Mouse (Mus musculus): ENCODE data around the gene Bcl2l15.
"Not testable (repeated sequence)": the region's sequence is repeated elsewhere in the genome, so short reads cannot be mapped to it uniquely, and the experiment has no call there.

Bcl2l15 gene

DNA sequence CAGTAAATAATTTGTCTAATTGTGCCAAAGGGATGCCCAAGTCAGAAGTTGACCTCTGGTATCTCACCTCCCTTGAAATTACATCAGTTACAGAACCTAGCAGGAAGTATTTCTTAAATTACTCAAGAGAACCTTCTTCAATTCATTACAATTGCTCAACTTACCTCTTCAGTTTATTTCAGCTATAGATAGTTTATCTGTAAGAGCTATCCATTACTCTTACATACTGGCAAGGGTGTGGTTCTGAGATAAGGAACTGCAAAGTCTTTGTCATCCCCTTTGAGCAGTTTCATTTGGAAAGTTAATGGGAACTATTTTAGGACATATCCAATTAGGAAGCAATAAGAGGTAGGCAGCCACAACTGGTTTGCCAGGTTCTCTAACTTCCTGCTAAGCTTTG, at the start of gene Bcl2l15:
TSS of gene Bcl2l15 (plus strand) at position 176 of the 400 bp plus-strand sequence.
- DNase-seq: no peak

DNA sequence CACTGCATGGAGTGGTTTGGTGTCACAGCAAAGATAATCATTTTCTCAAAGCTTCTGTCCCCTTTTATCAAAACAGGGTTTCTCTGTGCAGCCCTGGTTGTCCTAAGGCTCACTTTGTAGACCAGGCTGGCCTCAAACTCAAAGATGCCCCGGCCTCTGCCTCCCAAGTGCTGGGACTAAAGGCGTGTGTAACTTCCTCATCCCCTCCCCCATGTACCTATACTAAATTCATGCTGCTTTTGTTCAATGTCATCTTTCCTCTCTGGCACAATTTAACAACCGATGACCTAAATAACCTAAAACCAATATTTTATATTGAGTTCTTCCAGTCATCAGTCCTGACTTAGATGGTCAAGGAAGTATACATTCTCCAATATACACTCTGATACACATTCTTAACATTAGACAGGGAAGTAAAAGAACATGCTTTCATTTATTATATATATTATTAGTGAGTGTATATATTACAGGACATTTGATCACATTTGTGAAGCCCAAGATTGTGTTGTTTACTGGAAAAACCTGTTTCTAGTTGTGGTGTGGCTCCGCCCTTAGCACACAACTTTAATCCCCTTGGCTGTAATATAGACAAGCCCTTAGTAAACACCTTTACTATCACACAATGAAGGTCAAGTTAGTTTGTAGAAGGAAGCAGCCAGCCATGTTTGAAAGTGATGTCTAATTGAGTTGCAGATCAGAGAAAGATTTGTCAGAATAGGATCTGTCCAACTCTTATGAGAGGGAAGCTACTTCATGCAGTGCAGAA, 49.4 kb upstream of the Bcl2l15 start:
- no peak for DNase-seq

DNA sequence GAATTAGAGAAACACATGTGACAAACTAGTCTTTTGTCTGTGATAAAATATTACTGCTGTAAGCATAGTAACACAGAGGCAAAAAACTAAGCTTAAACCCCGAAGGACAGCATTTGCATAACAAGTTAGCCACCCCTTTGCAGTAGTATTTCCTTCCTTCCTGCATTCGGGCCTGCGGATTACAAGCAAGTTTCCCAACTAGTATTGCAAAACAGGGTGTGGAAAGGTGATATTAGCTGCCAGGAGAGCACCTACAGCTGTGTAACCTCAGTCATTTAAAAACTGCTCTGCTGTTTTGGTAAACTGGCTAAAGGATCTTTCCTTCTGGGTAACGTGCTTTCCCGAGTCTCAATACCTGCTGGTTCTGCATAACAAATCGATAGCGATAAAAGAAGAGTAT, 45.2 kb upstream of the Bcl2l15 start:
- no peak for DNase-seq

DNA sequence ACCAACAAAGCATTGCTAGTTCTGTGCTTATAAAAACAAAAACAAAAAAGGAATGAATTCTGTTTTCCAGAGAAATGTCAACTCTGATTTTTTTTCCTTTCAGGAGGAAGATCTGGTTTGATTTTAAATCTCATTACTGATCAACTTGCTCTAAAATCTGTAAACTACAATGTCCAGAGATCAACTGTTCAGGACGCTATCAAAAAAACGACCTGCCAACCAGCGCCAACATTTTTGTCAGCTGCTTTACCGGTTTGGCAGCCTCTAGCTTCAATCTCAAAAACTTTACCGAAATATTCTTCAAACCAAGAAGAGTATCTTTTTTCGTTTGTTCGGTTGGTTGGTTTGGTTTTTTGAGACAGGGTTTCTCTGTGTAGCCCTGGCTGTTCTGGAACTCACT, 43.3 kb upstream of the Bcl2l15 start:
- no peak for DNase-seq

DNA sequence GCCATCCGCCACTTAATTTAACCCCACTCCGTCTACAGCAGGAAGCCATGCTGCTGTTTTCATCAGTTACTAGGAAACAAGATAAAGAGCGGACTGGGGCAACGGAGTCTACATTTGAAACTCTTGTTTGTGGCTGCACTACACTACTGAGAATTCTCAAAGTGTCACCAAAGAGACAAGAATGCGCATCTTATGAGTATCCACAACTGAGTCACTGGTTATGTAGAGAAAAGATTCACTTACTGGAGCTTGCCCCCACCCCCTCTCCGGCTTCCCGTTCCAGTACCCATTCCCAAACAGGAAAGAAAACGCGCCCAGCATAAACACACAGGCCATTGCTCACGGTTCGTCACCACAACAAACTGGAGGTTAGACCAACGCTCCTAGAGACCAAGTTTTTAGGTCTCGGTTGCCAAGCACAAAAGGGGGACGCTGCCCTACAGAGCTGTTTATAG, 42.5 kb upstream of the Bcl2l15 start:
- DNase-seq: peak in 1 of 2 experiments; percentile 9

DNA sequence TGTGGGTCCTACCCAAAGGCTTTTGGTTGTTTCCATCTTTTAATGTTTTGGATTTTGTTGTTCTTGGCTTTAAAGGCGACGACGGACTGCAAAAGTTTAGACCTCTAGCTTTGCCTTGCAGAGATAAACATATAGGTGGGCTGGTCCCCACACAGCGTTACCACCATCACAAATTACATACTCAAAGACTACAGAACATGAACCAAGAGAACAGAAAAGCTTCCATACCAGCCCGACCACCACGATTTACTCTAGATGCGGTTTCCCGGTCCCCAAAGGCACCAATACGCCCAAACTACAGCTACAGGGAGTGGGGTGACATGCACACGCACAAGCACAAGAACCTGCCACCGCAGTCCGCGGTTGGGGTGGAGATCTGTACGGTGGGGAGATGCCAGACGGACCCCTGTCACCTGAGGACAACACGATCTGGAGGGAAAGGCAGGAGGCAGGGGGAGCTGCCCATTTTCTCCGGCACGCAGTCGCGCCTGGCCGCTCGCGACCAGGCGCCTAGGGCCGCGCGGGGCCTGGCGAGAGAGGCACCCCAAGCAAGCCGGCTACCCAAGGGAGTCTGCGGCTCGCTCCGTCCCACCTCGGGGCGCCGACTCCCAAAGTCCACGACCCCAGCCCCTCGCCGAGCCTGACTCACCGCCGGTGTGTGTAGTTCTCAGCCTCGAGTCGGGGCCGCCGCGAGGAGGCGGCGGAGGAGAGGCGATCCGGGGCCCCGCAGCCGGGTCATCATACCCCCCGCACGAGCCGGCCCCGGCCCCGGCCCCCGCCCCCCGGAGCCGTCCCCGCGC, 41.9 kb upstream of the Bcl2l15 start:
- peak in 1 of 2 experiments; percentile 37 for DNase-seq

DNA sequence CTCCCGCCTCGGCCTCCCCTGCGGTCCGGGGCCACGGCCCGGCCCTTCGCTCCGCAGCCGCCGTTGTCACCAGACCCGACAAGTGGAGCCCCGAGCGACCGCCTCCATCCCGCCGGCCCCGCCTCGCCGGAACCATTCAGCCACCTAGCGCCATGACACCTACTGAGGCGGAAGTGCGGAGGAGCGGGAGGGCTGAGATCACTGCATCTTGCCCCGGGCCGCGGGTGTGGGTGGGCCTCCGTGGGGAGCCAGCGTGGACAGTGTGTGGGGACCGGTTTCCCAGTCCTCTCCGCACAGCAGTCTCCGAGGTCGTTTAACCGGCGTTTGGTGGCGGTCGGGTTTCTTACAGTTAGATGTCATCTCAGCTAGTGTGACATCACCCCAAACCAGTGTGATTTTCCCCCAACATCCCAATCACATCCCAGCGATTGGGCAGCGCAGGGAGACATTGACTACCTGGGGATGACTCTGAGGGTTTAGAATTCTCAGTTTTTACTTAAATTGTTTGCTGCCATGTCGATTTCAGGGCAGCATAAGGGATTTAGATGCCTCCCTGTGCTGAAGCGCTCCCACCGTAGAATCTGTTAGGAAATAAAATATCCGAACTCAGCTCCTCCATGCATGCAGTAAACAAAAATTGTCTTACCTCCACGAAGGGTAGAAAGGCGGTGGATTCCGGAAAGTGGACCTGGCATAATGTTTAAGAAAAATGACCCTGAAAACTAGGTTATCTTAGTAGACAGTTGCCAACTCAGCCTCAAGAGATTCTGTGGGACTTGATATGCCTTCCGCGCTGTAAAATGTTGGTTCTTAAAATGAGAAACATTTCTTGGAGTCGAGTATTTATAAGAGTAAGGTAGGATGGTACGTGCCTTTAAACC, 40.9 kb upstream of the Bcl2l15 start, which contains the start of gene Hipk1:
TSS of gene Hipk1 (minus strand) at position 334 of the 881 bp plus-strand sequence.
- peak; percentile 92 to 93 for DNase-seq

DNA sequence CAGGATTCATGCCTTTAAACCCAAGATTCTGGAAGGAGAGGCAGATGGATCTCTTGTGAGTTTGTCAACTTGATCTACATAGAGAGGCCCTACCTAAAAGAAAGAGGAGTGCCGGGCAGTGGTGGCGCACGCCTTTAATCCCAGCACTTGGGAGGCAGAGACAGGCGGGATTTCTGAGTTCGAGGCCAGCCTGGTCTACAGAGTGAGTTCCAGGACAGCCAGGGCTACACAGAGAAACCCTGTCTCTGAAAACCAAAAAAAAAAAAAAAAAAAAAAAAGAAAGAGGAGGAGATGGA, 40.3 kb upstream of the Bcl2l15 start:
- not testable (repeated sequence) for DNase-seq

DNA sequence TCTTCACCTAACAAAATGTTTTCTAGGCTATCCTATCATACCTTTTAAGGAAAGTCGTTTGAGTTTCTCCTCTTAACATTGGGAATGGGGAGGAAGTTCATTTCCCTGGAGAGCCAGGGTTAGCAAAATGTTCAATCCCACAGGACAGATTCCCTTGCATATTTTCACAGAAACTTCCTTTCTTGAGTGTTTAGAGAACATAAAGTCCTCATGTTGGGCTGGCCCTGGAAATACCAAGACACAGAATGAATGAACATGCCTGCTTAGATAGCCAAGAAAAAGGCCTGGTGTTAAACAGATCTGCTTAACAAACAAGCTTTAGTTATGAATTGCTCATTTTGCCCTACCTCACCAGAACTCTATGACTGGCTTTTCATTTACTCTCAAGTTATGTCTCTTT, 39.8 kb upstream of the Bcl2l15 start:
- no peak for DNase-seq

DNA sequence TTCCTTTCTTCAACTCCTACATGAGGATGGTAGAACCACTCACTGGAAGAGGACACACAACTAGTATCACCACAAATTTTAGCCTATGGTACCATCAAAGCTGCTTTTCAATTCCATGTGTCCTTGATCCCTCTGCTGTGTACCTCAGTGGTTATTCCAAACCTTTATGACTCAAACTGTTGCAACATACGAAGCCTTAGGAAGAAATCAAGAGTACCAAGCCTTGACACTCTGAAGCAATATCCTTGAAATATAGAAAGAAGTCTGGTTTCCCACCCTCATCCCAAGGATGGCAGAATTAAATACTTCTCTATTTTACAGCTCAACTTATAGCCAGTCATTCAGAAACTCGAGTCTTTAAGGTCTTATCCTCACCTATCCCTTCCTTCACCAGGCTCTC, 36.0 kb upstream of the Bcl2l15 start:
- DNase-seq: no peak

DNA sequence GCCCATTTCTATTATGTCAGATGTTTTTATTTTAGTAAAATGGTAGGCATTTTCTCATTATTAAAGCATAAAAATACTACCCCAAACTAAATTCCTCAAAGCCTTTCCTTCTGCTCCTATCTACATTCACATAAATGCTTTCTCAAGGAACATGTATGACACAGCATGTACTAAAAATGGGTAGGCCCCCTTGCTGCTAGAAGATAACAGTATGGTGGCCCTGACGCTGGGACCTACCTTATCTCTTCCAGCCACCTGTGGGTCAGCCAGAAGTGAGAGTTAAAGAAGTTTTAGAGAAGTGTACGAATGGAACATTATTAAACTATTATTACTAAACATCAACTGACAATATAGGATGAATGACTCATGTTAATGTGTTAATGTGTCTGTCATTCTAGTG, 32.9 kb upstream of the Bcl2l15 start:
- no peak for DNase-seq

DNA sequence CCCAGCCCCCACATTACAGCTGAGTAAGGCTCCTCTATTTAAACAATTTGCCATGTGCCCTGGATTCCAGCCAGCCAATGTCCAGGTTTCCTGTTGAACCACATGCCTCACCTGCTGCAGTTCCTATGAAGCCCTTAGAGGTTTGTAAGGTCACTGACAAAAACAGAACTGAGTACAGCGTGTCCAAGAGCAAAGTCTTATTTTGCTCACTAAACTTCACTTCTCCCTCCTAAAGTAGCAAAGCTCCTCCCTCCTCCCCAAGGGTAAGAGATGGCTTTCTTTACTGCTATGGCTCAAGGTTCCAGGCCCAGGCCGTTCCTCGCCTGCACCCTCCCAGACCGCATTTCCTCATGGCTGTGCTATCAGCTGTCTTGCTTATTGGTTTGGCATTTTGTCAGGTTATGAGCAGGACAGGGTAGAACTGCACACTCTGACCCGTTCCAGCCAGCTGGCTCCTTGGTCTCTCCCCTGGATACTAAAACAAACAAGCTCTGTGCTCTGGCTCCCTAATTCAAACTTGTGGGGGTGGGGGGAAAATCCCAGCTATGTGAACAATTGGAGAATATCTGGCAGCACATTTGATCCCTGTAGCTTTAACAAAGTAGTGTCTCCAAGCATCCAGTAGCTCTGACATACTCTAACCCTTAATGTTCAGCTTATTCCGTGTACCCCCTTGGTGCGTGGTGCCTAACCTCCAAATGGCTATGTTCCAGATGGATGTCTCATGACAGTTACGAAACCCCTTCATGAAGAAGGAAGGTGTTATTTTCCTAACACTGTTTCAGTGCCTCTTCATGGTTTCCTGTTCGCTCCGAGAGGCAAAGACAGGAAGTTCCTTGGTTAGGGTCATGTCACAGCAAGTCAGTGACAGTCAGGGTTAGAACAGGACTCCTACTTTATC, 30.5 kb upstream of the Bcl2l15 start:
- peak; percentile 34 to 66 for DNase-seq

DNA sequence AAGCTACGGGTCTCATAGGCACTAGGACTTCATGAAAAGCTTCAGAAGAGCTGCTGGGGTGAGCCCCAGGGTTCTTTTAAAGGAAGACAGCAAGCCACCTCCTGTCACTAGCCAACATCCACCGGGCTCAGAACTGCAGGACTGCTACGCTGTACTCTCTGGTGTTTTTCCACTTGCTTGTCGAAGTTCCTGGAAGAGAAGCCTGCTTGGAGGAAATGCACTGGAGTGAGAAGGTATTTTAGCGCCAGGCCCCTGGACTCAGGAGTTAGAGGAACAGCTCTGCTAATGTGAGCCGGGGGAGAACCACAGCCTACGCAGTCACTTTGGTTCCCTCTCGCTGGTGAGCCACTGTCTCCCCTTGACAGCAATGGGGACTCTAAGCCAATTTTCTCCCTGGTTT, 29.5 kb upstream of the Bcl2l15 start:
- DNase-seq: peak; percentile 8 to 28

DNA sequence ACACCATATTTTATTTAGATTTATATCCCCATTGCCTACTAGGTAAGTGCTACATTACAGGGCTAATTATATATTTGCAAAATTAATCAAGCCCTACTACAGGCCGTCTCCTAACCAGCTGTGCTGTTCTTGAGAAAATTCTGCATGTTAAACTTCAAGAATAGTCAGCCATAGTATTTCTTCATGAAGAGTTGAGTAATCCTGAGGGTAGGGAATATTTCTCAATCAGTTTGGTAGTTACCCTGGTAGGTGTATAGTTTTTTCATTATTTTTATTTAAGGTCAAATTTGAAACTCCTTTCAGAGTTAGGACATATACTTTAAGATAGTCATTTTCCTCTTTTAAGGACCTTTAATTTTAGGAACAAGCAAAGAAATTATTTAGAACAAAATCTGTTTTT, 26.7 kb upstream of the Bcl2l15 start:
- no peak for DNase-seq

DNA sequence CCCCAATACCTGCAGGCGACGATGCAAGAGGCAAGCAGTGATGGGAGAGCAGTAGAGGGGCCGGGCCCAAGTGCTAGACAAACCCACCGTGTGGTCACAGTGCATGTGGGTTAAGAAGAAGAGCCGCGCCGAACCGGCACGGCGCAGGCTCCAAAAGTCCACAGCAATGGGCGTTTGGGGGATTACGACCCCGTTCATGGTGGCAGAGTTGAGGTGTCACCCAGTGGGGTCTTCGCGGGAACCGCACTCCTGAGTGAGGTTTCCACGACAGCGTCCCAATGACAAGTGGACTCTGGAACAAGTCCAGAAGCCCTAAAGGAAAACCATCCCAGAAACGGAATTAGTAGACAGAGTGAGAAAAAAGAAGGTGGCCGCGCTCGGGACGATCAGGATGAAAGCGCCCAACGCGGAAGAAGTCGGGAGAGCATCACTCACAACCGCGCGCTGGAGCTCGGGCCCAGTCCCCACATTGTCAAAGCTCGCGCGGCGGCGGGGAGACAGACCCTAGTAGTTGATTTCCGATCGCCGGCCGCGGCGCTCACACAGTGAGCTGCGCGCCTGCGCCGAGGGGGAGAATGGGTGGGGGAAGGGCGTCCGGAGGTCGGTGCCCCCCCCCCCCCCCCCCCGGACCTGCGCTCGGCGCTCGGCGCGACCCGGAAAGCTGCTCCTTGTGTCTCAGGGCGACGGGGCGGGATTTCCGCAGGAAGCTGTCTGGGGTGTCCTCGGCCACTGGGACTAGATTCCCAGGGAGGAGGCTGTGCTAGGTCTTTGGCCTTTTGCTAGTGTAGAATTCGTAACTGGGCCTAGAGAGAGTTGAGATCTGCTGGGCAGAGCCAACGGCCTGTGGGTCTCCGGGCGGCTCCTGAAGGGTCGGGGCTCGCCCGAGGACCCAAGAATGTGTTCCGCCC, 23.3 kb upstream of the Bcl2l15 start, which contains the start of the genes Dclre1b, Ap4b1 and Gm43064:
TSS of gene Dclre1b (minus strand) at position 554 of the 908 bp plus-strand sequence.
TSS of gene Ap4b1 (plus strand) at position 630 of the 908 bp plus-strand sequence.
TSS of gene Gm43064 (plus strand) at position 683 of the 908 bp plus-strand sequence.
- DNase-seq: peak; percentile 85 to 87

DNA sequence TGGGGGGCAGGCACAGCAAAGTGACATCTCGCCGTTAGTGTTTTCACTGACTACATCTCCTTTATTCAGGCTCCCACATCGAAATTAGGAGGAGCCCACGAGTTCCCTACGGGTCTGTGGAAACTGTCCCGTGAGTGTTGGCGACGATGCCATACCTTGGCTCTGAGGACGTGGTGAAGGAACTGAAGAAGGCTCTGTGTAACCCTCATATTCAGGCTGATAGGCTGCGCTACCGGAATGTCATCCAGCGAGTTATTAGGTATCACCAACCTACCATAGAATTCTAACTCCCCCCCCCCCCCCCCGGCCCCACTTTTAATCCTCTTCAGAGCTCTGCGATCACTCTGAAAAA, 22.6 kb upstream of the Bcl2l15 start:
- DNase-seq: no peak

DNA sequence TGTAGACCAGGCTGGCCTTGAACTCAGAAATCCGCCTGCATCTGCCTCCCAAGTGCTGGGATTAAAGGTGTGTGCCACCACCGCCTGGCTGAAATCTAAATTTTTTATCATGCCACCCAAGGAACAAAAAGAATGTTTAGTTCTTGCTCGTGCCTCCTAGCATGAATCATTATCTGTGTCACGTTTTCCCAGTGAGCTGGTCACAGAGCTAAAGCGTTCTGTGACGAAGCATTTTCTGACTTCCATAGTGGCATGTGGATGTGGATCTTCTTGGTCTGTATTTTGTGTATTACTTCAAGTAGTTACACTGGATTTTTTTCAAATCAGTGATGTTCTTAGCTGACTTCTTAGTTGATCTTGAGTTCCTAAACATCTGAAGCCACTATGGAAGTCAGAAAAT, 21.4 kb upstream of the Bcl2l15 start:
- DNase-seq: no peak

DNA sequence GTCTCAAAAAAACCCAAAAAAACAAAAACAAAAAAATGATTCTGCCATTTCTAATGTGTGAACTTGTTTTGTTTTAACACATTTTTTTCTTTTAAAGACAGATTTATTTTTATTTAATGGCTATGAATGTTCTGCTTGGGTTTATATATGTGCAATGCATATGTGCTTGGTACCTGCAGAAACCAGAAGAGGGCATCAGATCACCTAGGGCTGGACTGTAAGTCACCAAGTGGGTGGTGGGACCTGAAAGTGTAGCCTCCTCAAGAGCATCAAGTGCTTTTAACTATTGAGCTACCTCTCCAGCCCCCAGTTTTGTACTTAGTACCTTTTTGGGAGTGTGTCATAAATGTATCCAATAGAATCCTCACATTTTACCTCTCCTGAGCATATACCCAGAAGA, 4.9 kb upstream of the Bcl2l15 start:
- no peak for DNase-seq

DNA sequence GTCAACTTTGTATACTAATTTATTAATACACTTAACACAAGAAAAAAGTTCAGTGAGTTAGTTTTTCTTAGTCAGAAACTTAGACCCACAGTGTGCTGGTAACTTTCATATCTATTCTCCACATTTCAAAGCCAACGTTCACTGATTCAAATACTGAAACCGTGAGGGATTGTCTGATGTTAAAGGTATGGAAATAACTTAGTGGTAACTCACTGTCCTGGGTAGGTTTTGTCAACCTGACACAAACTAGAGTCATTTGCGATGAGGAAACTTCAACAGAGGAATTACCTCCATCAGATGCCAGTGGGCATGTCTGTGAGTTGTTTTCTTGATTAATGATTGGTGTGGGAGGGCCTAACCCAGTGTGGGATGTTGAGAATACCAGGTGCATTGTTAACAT, 3.4 kb upstream of the Bcl2l15 start:
- DNase-seq: no peak

DNA sequence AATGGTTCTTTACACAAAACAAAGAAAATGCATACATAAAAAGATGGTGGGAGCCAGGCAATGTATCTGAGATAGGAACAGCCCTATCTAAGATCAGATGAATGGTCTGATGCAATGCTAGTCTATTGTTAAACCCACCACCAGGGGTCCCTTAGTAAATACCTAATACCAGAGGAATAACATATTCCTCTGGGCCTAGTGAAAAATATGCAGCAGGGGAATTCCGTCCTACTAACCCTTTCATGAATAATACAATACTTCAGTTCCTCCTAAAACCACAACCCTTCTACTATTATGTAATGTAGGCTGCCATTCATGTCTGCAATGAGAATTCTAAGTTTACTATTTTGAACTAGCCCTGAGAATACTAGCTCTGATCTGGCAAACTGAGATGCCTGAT, 1.7 kb upstream of the Bcl2l15 start:
- DNase-seq: not testable (repeated sequence)

DNA sequence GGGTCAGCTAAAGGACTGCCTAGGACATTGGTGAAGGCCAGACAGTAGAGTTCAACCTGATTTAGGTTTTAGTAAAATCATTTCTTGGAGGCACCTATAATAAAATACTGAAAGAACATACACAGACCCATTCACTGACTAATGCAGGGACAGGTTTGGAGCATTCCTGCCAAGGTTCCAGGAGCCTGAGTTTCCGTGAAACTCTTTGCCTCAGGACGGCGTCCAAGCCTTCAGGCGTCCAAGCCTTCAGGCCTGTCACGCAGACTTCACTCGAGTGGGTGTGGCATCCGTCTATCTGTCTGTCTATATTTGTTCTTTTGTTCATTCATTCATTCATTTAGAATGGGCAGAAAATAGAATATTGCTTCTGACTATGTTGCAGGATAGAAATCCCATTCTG, 1.3 kb upstream of the Bcl2l15 start:
- no peak for DNase-seq

Data from thymus, adult 18-20 months (tissue).